Mouse (Mus musculus) stomach, embryonic 16.5 days (tissue): Measurements from ENCODE around the gene Uso1. TPM values are rescaled to one million over a fixed set of nuclear protein-coding genes. Genes with fewer than 3 reads are reported as not detected.

Experiments
- ATAC-seq: fragments of 200-750 bp; cut with Nextera tagmentation; 2 replicates; pipeline ENCODE4 v1.8.0; 2017; ENCODE audit warnings: moderate number of reproducible peaks, moderate TSS enrichment; ENCODE audit not compliant: insufficient read depth, low FRiP score
- H3K27ac ChIP-seq: fragments of 300-500 bp; sonication (generic); 2 replicates; pipeline ENCODE4 v1.5.1; 2014; ENCODE audit warnings: low read length
- H3K27me3 ChIP-seq: fragments of 300-500 bp; sonication (generic); 2 replicates; pipeline ENCODE4 v1.6.1; 2014; ENCODE audit warnings: low read length, control low read depth, mixed read lengths; ENCODE audit not compliant: control insufficient read depth, insufficient read depth
- H3K36me3 ChIP-seq: fragments of 300-500 bp; sonication (generic); 2 replicates; pipeline ENCODE4 v1.6.1; 2014; ENCODE audit warnings: low read length; ENCODE audit not compliant: control insufficient read depth, insufficient read depth
- H3K4me1 ChIP-seq: fragments of 300-500 bp; sonication (generic); 2 replicates; pipeline ENCODE4 v1.6.1; 2014; ENCODE audit warnings: low read length, control low read depth, mixed read lengths; ENCODE audit not compliant: control insufficient read depth, insufficient read depth
- H3K4me2 ChIP-seq: fragments of 300-500 bp; sonication (generic); 2 replicates; pipeline ENCODE4 v1.6.1; 2014; ENCODE audit warnings: low read depth, low read length, mixed read lengths
- H3K4me3 ChIP-seq: fragments of 300-500 bp; sonication (generic); replicated peaks from 2 replicates; pipeline ENCODE4 v1.5.1; 2014; ENCODE audit warnings: mild to moderate bottlenecking, low read length
- H3K9ac ChIP-seq: fragments of 300-500 bp; sonication (generic); 2 replicates; pipeline ENCODE4 v1.6.1; 2014; ENCODE audit warnings: low read length
- H3K9me3 ChIP-seq: fragments of 300-500 bp; sonication (generic); replicated peaks from 2 replicates; pipeline ENCODE4 v1.6.1; 2016; ENCODE audit warnings: low read length, control low read depth; ENCODE audit not compliant: control insufficient read depth
- WGBS: fragments of 180-500 bp; shearing (Covaris S2); extraction: QIAGEN DNeasy Blood & Tissue Kit; methylation state at CpG from one replicate; pipeline ENCODE4 v1.1.7; 2014; 5-methylcytosine and 5-hydroxymethylcytosine counted together
- polyA plus RNA-seq: library from polyadenylated mRNA; unstranded; fragments of >200 nt; fragmentation: Nextera tagmentation; extraction: Ambion mirVana; gene quantifications from 2 replicates; pipeline ENCODE4 v1.2.1, GENCODE M21; 2015

The Uso1 gene
- 46.8 and 50.7 TPM in 2 replicates for polyA plus RNA-seq

DNA sequence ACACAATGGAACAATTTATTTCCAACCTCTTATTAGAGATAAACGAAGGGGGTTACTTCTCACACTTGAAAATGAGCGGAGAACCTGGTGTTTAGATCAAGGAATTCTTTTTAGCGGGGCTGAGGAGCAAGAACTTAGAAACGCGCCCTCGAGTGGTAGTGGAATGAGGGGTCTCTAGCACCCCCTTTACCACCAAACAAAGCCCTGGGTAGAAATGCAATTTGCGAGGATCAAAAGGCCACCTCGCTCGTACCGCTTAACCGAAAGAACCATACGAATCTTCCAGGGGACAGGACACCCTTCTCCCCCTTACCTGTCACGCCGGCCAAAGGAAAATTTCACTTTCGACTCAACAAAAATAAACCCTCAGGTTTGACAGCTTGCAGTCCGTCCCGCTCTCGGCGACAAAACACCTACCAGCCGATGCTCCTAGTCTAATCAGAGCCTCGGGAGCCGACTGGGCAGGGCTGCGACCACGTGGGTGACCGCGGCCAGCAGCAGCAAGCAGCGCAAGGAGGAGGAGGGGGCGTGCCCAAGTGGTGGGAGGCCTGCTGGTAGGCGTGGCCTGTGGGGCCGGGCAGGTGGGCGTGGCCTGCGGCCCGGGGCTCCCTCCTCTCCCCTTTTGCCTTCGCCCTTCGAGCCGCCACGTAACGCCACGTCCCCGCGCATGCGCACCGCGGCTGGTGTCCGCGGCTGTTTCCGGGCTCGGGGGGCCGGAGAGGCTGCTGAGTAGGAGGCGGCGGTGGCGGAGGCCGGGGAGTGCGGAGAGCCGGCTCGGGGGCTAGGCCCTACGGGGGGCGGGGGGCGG, at the start of gene Uso1:
Gene Uso1, plus strand, starts transcription at position 700 of the 808 bp plus-strand sequence.
- peak within 1 kb of the TSS; percentile 79 for H3K4me3 ChIP-seq
- no peaks in the 10 kb centered on the region for H3K9me3 ChIP-seq
- no peaks in the 10 kb centered on the region for H3K36me3 ChIP-seq
- H3K9ac ChIP-seq, result peak within 1 kb of the TSS; percentile 90
- no peaks in the 10 kb centered on the region for H3K27me3 ChIP-seq
- WGBS, result 1% methylated on average over 58 of the region's 59 CpGs
- H3K27ac ChIP-seq, result peak within 1 kb of the TSS; percentile 77
- ATAC-seq, result peak; percentile 97
- peak within 1 kb of the TSS; percentile 84 for H3K4me2 ChIP-seq
- H3K4me1 ChIP-seq, result peaks cover 14% of the 10 kb centered on the region

DNA sequence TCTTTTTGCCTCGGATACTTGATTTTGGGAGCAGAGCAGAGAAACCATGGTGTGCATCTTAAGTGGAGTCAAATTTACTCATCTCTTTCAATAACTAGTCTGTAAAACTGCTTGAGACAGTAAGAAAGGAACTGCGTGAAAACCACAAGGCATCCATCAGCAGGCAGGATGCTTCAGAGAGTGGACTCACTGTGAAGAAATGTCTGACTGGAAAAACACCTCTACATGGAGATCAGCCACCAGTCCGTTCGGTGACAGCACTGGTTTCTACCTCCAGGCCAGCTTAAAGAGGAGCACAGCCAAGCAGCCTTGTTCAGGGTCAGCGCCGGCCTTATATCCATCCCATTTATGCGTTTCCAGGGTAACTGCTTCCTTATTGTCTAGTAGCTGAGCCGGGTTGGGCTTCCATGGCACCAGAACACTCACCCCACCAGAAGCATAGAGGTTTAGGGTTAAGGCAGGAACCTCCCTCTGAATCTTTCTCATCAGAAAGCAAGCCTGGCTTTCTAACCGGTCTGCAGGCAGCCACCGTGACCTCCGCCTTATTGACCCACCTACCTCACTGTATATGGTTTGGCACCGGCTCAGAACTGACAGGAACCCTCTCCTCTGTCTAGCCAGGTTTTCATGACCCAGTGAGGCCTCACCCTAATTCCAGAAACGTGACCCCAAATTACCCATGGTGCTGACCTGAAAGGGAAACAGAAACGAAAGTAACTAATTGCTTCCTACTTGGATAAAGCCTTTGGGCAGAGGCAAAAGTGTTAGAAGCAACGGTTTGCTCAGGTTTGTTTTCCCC, 44.3 kb upstream of the Uso1 start:
- 61% methylated on average over 15 of the region's 15 CpGs for WGBS
- Histone ChIP-seq H3K4me3 (no peak overlapping the region), H3K27me3 (no peaks in the 10 kb centered on the region), H3K36me3 (no peaks in the 10 kb centered on the region), H3K27ac (no peak overlapping the region), H3K4me2 (no peak overlapping the region), H3K4me1 (no peaks in the 10 kb centered on the region), H3K9me3 (no peaks in the 10 kb centered on the region), H3K9ac (no peak overlapping the region)
- ATAC-seq, result no peak

DNA sequence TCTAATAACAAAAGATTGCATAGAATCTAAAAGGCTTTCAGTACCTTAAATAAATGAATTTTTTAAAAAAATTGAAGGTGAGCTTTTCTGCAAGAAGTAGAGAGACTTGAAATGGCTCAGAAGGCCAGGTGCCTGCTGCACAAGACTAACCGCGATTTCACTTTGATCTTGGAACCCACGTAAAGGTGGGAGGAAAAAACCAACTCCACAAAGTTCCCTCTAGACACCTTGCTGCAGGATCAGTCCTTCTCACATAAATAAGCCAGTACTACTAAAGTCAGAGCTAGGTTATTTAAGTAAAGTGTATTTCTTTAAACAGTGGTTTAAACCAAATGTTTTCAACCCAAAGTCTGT, 43.7 kb upstream of the Uso1 start:
- Histone ChIP-seq H3K9ac (no peak overlapping the region), H3K27me3 (no peaks in the 10 kb centered on the region), H3K4me3 (no peak overlapping the region), H3K4me2 (no peak overlapping the region), H3K4me1 (no peaks in the 10 kb centered on the region), H3K36me3 (no peaks in the 10 kb centered on the region), H3K27ac (no peak overlapping the region), H3K9me3 (no peaks in the 10 kb centered on the region)
- no peak for ATAC-seq
- WGBS, result 78% methylated on average over 3 of the region's 3 CpGs

DNA sequence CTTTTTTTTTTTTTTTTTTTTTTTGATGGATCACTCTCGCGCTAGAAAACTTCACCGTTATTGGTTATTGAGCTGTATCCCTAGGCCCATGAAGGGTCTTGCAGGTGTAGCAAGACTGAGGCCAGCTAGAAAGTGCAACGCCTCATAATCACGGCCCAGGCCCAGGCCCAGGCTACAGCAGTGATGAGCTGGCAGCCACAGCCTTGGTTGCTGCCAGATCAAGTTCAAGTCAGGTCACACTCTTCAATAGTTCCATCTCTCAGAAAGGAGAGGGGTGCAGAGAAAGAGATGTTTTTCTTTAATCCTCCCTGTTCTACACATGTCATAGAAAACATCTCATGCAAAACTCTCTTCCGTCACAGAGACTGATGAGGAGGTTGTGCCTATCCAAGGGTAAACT, 41.0 kb upstream of the Uso1 start:
- Histone ChIP-seq H3K27me3 (no peaks in the 10 kb centered on the region), H3K4me1 (no peaks in the 10 kb centered on the region), H3K27ac (no peak overlapping the region), H3K9ac (no peak overlapping the region), H3K4me2 (no peak overlapping the region), H3K9me3 (no peaks in the 10 kb centered on the region), H3K4me3 (no peak overlapping the region), H3K36me3 (no peaks in the 10 kb centered on the region)
- no peak for ATAC-seq
- WGBS, result 88% methylated on average over 6 of the region's 6 CpGs

DNA sequence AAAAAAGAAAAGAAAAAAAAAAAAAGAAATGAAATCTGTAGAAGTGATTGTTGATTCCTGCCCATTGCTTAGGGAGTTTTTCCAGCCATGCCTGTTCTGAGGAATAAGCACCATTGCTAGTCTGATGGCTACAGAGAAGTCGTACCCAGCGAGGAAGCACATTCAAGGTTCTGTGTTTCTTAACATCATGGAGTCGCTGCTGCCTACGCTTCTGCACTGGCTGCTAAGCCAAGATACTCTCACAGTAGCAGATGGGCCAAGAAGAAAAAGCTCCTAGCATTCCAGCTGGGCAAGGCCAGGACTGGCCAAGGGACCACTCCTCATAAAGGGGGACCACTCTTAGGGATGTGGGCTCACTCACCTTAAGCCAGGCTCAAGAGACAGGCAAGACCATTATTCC, 40.0 kb upstream of the Uso1 start:
- H3K27me3 ChIP-seq, result no peaks in the 10 kb centered on the region
- WGBS, result 91% methylated on average over 4 of the region's 4 CpGs
- no peaks in the 10 kb centered on the region for H3K9me3 ChIP-seq
- ATAC-seq, result no peak
- no peaks in the 10 kb centered on the region for H3K36me3 ChIP-seq
- no peak overlapping the region for H3K4me2 ChIP-seq
- no peak overlapping the region for H3K4me3 ChIP-seq
- H3K4me1 ChIP-seq, result no peaks in the 10 kb centered on the region
- no peak overlapping the region for H3K27ac ChIP-seq
- H3K9ac ChIP-seq, result no peak overlapping the region

DNA sequence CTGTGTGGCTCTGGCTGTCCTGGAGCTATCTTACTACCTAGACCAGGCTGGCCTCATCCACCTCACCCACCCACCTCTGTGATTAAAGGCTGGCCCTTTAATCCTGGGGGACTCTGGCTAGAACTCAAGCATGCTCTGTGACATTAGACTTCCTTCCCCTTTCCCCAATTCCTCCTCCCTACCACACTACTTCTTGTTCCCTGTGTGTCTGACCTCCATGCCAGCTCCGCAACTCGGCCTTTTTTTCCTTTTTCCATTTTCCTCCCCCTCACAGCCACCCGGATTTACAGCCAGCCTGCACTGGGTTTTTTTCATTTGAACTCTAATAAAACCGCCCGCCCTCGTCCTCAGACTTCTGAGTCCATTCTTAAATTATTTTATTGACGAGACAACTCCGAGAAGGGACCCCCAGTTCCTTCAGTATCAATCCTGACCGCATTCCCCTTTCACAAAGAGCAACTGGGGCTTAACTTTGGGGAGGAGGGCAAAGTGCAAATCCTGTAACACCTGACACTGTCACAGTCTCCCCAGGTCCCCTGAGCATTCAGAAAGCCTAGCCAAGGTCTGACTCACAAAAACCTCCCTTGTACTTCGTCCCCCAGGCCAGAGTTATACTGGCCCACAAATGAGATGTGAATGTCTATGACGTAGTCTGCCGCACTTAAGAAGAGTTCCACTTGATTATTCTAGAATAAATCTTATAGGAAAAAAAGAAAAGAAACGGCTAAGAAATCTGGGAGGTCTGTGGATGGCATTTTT, 39.2 kb upstream of the Uso1 start:
- Histone ChIP-seq H3K9ac (no peak overlapping the region), H3K4me2 (no peak overlapping the region), H3K4me3 (no peak overlapping the region), H3K4me1 (no peaks in the 10 kb centered on the region), H3K27me3 (no peaks in the 10 kb centered on the region), H3K27ac (no peak overlapping the region), H3K36me3 (no peaks in the 10 kb centered on the region), H3K9me3 (no peaks in the 10 kb centered on the region)
- WGBS, result 64% methylated on average over 13 of the region's 13 CpGs
- ATAC-seq, result no peak

DNA sequence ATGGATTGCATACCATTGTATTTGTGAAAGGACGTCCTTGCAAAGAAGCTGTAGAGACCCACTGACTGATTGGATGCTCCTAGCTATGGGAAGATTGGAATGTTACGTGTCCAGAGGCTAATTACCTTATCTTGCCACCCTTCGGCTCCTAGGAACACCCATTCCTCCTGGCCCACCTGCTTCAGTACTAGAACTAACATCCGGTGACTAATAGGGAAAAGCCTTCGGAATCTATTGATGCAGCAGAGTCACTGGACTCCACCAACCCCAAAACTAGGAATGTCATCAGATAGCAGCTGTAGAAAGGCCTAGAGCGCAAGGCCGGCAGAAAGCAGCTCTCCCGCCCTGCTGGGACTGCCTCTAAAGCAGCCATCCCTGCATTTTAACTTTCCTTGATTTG, 36.1 kb upstream of the Uso1 start:
- H3K4me3 ChIP-seq, result no peak overlapping the region
- ATAC-seq, result no peak
- H3K4me2 ChIP-seq, result no peak overlapping the region
- no peaks in the 10 kb centered on the region for H3K36me3 ChIP-seq
- H3K9ac ChIP-seq, result no peak overlapping the region
- 81% methylated on average over 8 of the region's 8 CpGs for WGBS
- no peaks in the 10 kb centered on the region for H3K9me3 ChIP-seq
- H3K27me3 ChIP-seq, result no peaks in the 10 kb centered on the region
- H3K27ac ChIP-seq, result no peak overlapping the region
- peaks cover 4% of the 10 kb centered on the region; the same call in 1 of the 2 replicates for H3K4me1 ChIP-seq

DNA sequence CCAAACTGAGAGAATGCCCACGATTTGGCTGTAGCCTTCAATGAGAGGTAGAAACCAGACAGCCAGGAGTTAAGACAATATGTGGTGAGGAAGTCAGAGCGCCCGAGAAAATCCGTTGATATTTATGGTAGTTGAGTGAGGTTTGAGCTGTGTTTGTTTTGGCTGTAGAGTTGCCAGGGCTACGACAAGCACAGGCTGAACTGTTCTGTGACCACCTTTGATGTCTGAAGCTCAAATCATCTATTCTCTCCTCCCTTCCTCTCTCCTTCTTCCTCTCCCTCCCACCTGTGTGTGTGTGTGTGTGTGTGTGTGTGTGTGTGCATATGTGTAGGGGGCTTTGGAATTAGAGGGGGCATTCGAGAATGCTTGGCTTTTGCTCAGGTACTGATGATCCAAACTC, 34.7 kb upstream of the Uso1 start:
- no peaks in the 10 kb centered on the region for H3K9me3 ChIP-seq
- no peak overlapping the region for H3K9ac ChIP-seq
- no peaks in the 10 kb centered on the region for H3K36me3 ChIP-seq
- H3K4me1 ChIP-seq, result peaks cover 5% of the 10 kb centered on the region; the same call in 1 of the 2 replicates
- H3K27ac ChIP-seq, result no peak overlapping the region
- no peak overlapping the region for H3K4me3 ChIP-seq
- WGBS, result 36% methylated on average over 6 of the region's 6 CpGs
- H3K4me2 ChIP-seq, result no peak overlapping the region
- ATAC-seq, result no peak
- H3K27me3 ChIP-seq, result no peaks in the 10 kb centered on the region
